In genomic region chr2:181071706-181072402, GRCm38 (mm10) we compare ENCODE assay signal across 9 mouse cellular contexts. TPM values are rescaled to one million over a fixed set of nuclear protein-coding genes. Genes with fewer than 3 reads are reported as not detected.
A peak's percentile ranks its signal among the peaks of the same experiment; 100 is the strongest.
DNase-seq lines count a peak whose midpoint lies in the region; ATAC-seq lines count a peak whose summit lies in the region.
"Had no signal": no experiment of that assay in that cellular context is flagged by ENCODE, and none has a peak within 500 bp of the region (broad histone marks: within the 10 kb centered on the region; RNA-seq: fewer than 3 reads in every experiment).

No protein-coding gene starts in this region.

- ATAC-seq in forebrain, embryonic 12.5 days (ENCODE audit: low FRiP score) = peak; percentile 59

- WGBS in forebrain, embryonic 12.5 days = 63% methylated on average over 7 of the region's 7 CpGs
- WGBS in hindbrain, embryonic 10.5 days = 68% methylated on average over 7 of the region's 7 CpGs

- DNase-seq in ES-CJ7 (ENCODE audit: low read depth, low spot score) = peak; percentile 79
- DNase-seq in c-Kit-negative CD71-positive TER-119-positive erythroid progenitor cells, embryonic 14.5 days (ENCODE audit: low read depth, low spot score) = peak; percentile 68
- DNase-seq in hindbrain, embryonic 10.5 days (ENCODE audit: low spot score) = peak; percentile 88
- peak; percentile 91 to 94 for DNase-seq in layer of hippocampus, postnatal 10 days (ENCODE audit: low spot score in 2 of 2)
- peak; percentile 81 for DNase-seq in lung, postnatal 10 days
- peak; percentile 94 for DNase-seq in retina, embryonic 14.5 days (ENCODE audit: low spot score)
- peak; percentile 58 for DNase-seq in thymus, postnatal 25 days

- no peaks in the 10 kb centered on the region for H3K4me1 ChIP-seq in forebrain, embryonic 12.5 days
- H3K4me1 ChIP-seq in hindbrain, embryonic 10.5 days (replicated peaks) = no peaks in the 10 kb centered on the region; the same call in 1 of the 2 replicates
- H3K4me1 ChIP-seq: limb, embryonic 12.5 days had no signal

- no peaks in the 10 kb centered on the region for H3K36me3 ChIP-seq in forebrain, embryonic 12.5 days (replicated peaks)
- H3K36me3 ChIP-seq in hindbrain, embryonic 10.5 days = no peaks in the 10 kb centered on the region
- H3K36me3 ChIP-seq: limb, embryonic 12.5 days had no signal

- H3K27me3 ChIP-seq in forebrain, embryonic 12.5 days = no peaks in the 10 kb centered on the region
- no peaks in the 10 kb centered on the region for H3K27me3 ChIP-seq in hindbrain, embryonic 10.5 days (ENCODE audit: insufficient read depth, poor library complexity, severe bottlenecking)
- H3K27me3 ChIP-seq: limb, embryonic 12.5 days had no signal

- H3K9ac ChIP-seq in forebrain, embryonic 12.5 days = no peak overlapping the region
- H3K9ac ChIP-seq: limb, embryonic 12.5 days had no signal

- no peak overlapping the region for H3K4me2 ChIP-seq in forebrain, embryonic 12.5 days
- H3K4me2 ChIP-seq: limb, embryonic 12.5 days had no signal

- H3K27ac ChIP-seq in forebrain, embryonic 12.5 days = no peak overlapping the region
- no peak overlapping the region for H3K27ac ChIP-seq in hindbrain, embryonic 10.5 days
- H3K27ac ChIP-seq: limb, embryonic 12.5 days had no signal

- H3K4me3 ChIP-seq in forebrain, embryonic 12.5 days (replicated peaks) = no peak overlapping the region
- H3K4me3 ChIP-seq in hindbrain, embryonic 10.5 days = no peak overlapping the region
- H3K4me3 ChIP-seq: limb, embryonic 12.5 days had no signal

- no peaks in the 10 kb centered on the region for H3K9me3 ChIP-seq in forebrain, embryonic 12.5 days
- no peaks in the 10 kb centered on the region for H3K9me3 ChIP-seq in hindbrain, embryonic 10.5 days
- H3K9me3 ChIP-seq: limb, embryonic 12.5 days had no signal

RNA-seq across cellular contexts. Expression of gene Chrna4, which starts 28.5 kb away (rescaled TPM):
- 20.2 and 20.8 TPM in 2 replicates for polyA plus RNA-seq in forebrain, embryonic 12.5 days (2016; fragmentation: Nextera tagmentation; extraction: Ambion mirVana)
- polyA plus RNA-seq in hindbrain, embryonic 10.5 days (2016; fragmentation: Nextera tagmentation; extraction: Ambion mirVana) = 23.7 and 44.1 TPM in 2 replicates
- total RNA-seq in layer of hippocampus, postnatal 10 days (2021) = 10 to 100 TPM; 32.4 to 33.7 TPM
